Mouse (Mus musculus) hindbrain, embryonic 11.5 days (tissue): Measurements from ENCODE around the gene Wdr6. TPM values are rescaled to one million over a fixed set of nuclear protein-coding genes. Genes with fewer than 3 reads are reported as not detected.
A peak's percentile ranks its signal among the peaks of the same experiment; 100 is the strongest.

Source experiments
- ATAC-seq: fragments of 200-750 bp; cut with Nextera tagmentation; 2 replicates; pipeline ENCODE4 v1.8.0; 2017; ENCODE audit warnings: mild to moderate bottlenecking, moderate TSS enrichment, moderate library complexity; ENCODE audit not compliant: low FRiP score
- DNase-seq: peaks from one replicate; pipeline ENCODE4 v3.0.0-alpha.2; 2015; ENCODE audit warnings: low spot score
- H3K27ac ChIP-seq: fragments of 300-500 bp; sonication (generic); 2 replicates; pipeline ENCODE4 v1.5.1; 2014; ENCODE audit warnings: mild to moderate bottlenecking, low read depth, low read length
- H3K27me3 ChIP-seq: fragments of 300-500 bp; sonication (generic); 2 replicates; pipeline ENCODE4 v1.6.1; 2014; ENCODE audit warnings: mild to moderate bottlenecking, low read length, moderate library complexity, mixed read lengths; ENCODE audit not compliant: control insufficient read depth, insufficient read depth
- H3K36me3 ChIP-seq: fragments of 300-500 bp; sonication (generic); 2 replicates; pipeline ENCODE4 v1.6.1; 2014; ENCODE audit warnings: mild to moderate bottlenecking, low read length, moderate library complexity, mixed read lengths; ENCODE audit not compliant: control insufficient read depth, insufficient read depth
- H3K4me1 ChIP-seq: fragments of 300-500 bp; sonication (generic); replicated peaks from 2 replicates; pipeline ENCODE4 v1.6.1; 2014; ENCODE audit warnings: low read length, mixed read lengths; ENCODE audit not compliant: control insufficient read depth, insufficient read depth
- H3K4me2 ChIP-seq: fragments of 300-500 bp; sonication (generic); replicated peaks from 2 replicates; pipeline ENCODE4 v1.6.1; 2014; ENCODE audit warnings: mild to moderate bottlenecking, low read depth, low read length
- H3K4me3 ChIP-seq: fragments of 300-500 bp; sonication (generic); 2 replicates; pipeline ENCODE4 v1.5.1; 2014; ENCODE audit warnings: low read depth, low read length
- H3K9ac ChIP-seq: fragments of 300-500 bp; sonication (generic); 2 replicates; pipeline ENCODE4 v1.6.1; 2014; ENCODE audit warnings: low read depth, low read length
- H3K9me3 ChIP-seq: fragments of 300-500 bp; sonication (generic); 2 replicates; pipeline ENCODE4 v1.6.1; 2016; ENCODE audit warnings: low read length; ENCODE audit not compliant: control insufficient read depth
- WGBS: fragments of 180-500 bp; shearing (Covaris S2); extraction: QIAGEN DNeasy Blood & Tissue Kit; methylation state at CpG from one replicate; pipeline ENCODE4 v1.1.7; 2014; 5-methylcytosine and 5-hydroxymethylcytosine counted together
- polyA plus RNA-seq: library from polyadenylated mRNA; unstranded; fragments of >200 nt; fragmentation: Nextera tagmentation; extraction: Ambion mirVana; gene quantifications from 2 replicates; pipeline ENCODE4 v1.2.1, GENCODE M21; 2014

Wdr6 gene
- polyA plus RNA-seq, 1 experiment from 2014 or later = 114 TPM

DNA sequence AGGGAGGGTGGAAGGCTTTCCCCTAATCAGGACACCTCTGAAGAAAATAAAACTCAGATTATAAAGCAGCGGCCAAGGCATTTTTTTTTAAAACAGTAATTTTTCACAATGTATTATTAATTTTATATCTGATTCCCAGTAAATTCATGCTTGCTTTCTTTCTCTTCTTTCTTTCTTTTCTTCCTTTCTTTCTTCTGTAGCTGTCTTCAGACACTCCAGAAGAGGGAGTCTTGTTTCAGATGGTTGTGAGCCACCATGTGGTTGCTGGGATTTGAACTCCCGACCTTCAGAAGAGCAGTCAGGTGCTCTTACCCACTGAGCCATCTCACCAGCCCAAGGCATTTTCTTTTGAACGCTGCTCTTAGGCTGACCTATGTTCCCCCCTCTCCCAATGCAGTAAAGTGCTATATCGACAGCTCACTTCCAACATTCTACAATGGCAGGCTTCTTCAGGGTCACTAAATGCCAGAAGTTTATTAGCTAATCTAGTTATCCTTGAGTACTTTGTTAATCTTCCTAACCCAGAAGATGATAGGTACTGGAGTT lies 20.6 kb upstream of the Wdr6 start:
- DNase-seq (peak; percentile 91), ATAC-seq (no peak)
- Histone ChIP-seq H3K9me3 (no peaks in the 10 kb centered on the region), H3K36me3 (peaks cover 3% of the 10 kb centered on the region; the same call in 1 of the 2 replicates), H3K27me3 (no peaks in the 10 kb centered on the region), H3K4me3 (no peak overlapping the region), H3K4me2 (no peak overlapping the region), H3K27ac (no peak overlapping the region), H3K4me1 (no peaks in the 10 kb centered on the region), H3K9ac (no peak overlapping the region)
- WGBS = 79% methylated on average over 4 of the region's 4 CpGs

DNA sequence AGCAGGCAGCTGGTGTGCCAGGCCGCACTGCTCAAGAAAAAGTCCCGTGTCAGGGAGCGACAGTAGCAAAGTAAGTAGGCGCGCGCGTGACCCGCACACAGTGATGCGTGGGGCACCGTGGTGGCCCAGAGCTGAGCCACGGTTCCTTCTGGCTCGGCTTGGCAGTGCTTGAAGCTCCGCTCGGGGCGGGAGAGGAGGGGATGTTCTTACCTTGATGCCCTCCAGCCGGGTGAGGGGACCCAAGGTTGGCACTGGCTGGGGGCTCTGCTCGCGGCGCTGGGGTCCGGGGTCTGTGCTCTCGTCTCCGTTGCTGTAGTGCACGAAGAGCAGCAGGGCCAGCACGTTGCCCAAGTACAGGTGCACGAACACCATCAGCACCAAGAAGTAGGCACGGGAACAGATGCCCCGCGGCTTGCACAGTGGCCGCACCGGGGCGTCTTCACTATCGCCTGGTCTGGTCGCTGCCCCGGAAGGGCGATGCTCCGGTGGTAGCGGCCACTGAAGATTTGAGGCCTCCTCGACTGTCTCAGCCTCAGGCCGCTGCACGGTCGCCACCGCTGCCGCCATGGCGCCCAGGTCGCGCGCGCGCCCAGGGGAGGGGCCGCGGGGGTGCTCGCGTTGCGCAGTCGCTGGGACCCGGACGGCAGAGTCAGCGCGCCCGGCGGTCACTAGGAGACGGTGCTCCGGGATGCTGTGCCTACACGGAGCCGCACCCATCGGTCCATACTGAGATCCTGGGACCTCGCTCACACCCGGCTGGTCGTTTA lies 18.6 kb upstream of the Wdr6 start, which contains the start of gene P4htm:
Gene P4htm (minus strand): TSS at position 670 of the 767 bp plus-strand sequence.
- H3K27ac ChIP-seq = peak within 1 kb of the TSS; percentile 64; the same call in 1 of the 2 replicates
- H3K9ac ChIP-seq = peak within 1 kb of the TSS; percentile 81
- H3K9me3 ChIP-seq = no peaks in the 10 kb centered on the region
- H3K36me3 ChIP-seq = no peaks in the 10 kb centered on the region
- H3K4me2 ChIP-seq = peak within 1 kb of the TSS; percentile 82
- no peaks in the 10 kb centered on the region for H3K27me3 ChIP-seq
- 5% methylated on average over 64 of the region's 69 CpGs for WGBS
- DNase-seq = peak; percentile 81
- H3K4me3 ChIP-seq = peak within 1 kb of the TSS; percentile 57
- no peaks in the 10 kb centered on the region for H3K4me1 ChIP-seq
- peak; percentile 85 for ATAC-seq

- Histone ChIP-seq H3K4me2 (no peak overlapping the region), H3K9ac (no peak overlapping the region), H3K27me3 (no peaks in the 10 kb centered on the region), H3K4me1 (no peaks in the 10 kb centered on the region), H3K4me3 (no peak overlapping the region), H3K36me3 (no peaks in the 10 kb centered on the region), H3K9me3 (no peaks in the 10 kb centered on the region), H3K27ac (no peak overlapping the region)
- 89% methylated on average over 3 of the region's 3 CpGs for WGBS
- DNase-seq (no peak), ATAC-seq (no peak)
Observed at GRCm38 (mm10) chr9:108594354-108594753, 15.8 kb upstream of the Wdr6 start.

- Histone ChIP-seq H3K27me3 (no peaks in the 10 kb centered on the region), H3K4me2 (no peak overlapping the region), H3K9ac (no peak overlapping the region), H3K36me3 (no peaks in the 10 kb centered on the region), H3K27ac (no peak overlapping the region), H3K9me3 (no peaks in the 10 kb centered on the region), H3K4me1 (peaks cover 19% of the 10 kb centered on the region), H3K4me3 (no peak overlapping the region)
- DNase-seq (no peak), ATAC-seq (no peak)
- whole genome bisulfite sequencing = 84% methylated on average over 4 of the region's 4 CpGs
Observed at GRCm38 (mm10) chr9:108591462-108591861, 12.9 kb upstream of the Wdr6 start.

- WGBS = 81% methylated on average over 5 of the region's 5 CpGs
- DNase-seq (peak; percentile 14), ATAC-seq (no peak)
- H3K4me3 ChIP-seq = no peak overlapping the region
- peaks cover 19% of the 10 kb centered on the region for H3K4me1 ChIP-seq
- H3K36me3 ChIP-seq = no peaks in the 10 kb centered on the region
- H3K27ac ChIP-seq = peak overlapping the region; percentile 98
- no peaks in the 10 kb centered on the region for H3K27me3 ChIP-seq
- H3K9me3 ChIP-seq = no peaks in the 10 kb centered on the region
- H3K9ac ChIP-seq = no peak overlapping the region
- H3K4me2 ChIP-seq = no peak overlapping the region
Observed at GRCm38 (mm10) chr9:108589229-108589628, 10.7 kb upstream of the Wdr6 start.

DNA sequence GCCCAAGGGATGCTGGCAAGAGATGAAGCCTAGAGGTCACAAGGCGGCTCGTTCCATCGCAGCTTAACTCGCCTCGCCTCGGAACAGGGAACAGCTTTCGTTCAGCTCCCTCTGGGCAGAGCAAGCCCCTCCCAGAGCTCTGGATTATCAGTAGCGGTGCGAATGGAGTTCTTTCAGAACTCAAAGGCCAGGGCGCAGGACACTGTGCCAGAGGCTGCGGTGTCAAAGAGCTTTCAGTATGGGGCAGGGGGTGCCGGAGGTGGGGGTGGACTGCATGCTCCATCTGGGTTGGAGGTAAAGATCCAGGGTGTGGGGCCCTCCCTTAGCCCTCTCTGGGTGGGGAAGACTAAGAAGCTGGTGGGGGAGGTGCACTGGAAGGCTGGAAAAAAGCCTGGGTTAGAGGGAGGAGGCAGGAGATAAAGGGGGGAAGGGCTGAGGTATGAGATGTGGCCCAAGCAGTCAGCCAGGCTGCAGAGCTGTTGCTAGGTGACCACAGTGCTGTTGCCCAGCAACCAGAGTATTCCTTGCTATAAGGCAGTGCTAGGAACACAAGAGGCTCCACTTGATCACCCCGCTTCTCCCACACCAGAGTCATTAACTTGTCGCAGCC lies 9.1 kb upstream of the Wdr6 start:
- Histone ChIP-seq H3K27ac (peak overlapping the region; percentile 98), H3K9me3 (no peaks in the 10 kb centered on the region), H3K9ac (peak overlapping the region; percentile 29), H3K4me3 (peak overlapping the region; percentile 15; the same call in 1 of the 2 replicates), H3K4me1 (peaks cover 19% of the 10 kb centered on the region), H3K4me2 (peak overlapping the region; percentile 45), H3K27me3 (no peaks in the 10 kb centered on the region), H3K36me3 (no peaks in the 10 kb centered on the region)
- DNase-seq (peak; percentile 94), ATAC-seq (peak; percentile 98)
- under 1% methylated on average over 14 of the region's 14 CpGs for WGBS

DNA sequence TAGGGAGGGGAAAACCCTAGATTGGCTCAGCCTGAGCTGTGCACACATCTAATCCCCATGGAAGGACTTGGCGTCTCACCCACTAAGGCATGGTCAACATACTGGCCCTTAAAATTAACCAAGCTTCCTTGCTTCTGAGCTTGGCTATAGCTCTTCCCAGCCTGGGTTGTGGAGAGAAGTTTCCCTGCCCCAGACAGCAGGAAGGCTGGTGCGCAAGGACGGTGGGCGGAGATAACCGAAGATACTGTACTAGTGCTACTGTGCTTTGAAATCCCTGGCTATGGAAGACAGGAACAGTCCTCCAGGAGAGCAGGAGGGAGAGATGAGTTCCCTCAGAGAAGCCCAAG lies 778 bp upstream of the Wdr6 start:
- Histone ChIP-seq H3K27me3 (no peaks in the 10 kb centered on the region), H3K4me2 (peak overlapping the region; percentile 71), H3K4me1 (peaks cover 11% of the 10 kb centered on the region; the same call in 1 of the 2 replicates), H3K4me3 (peak overlapping the region; percentile 82), H3K9me3 (no peaks in the 10 kb centered on the region), H3K9ac (peak overlapping the region; percentile 53), H3K36me3 (peaks cover 4% of the 10 kb centered on the region), H3K27ac (peak overlapping the region; percentile 95)
- 71% methylated on average over 5 of the region's 5 CpGs for WGBS
- 0 out of 2 replicates have a peak, but pooled peaks have one; percentile 3 for ATAC-seq
- DNase-seq = no peak

GRCm38 (mm10) chr9:108577934-108578544 lies 500 bp downstream of the Wdr6 start:
- Histone ChIP-seq H3K27ac (peak overlapping the region; percentile 95), H3K9ac (peak overlapping the region; percentile 84), H3K4me1 (peaks cover 11% of the 10 kb centered on the region; the same call in 1 of the 2 replicates), H3K9me3 (no peaks in the 10 kb centered on the region), H3K4me3 (peak overlapping the region; percentile 82), H3K4me2 (peak overlapping the region; percentile 71), H3K36me3 (peaks cover 5% of the 10 kb centered on the region), H3K27me3 (no peaks in the 10 kb centered on the region)
- ATAC-seq (peak; percentile 71), DNase-seq (peak; percentile 61)
- 0% methylated on average over 24 of the region's 24 CpGs for WGBS
